Mouse (Mus musculus) cerebellum, adult 9-10 months (tissue): ENCODE results near the gene Rdh1.
A peak's percentile ranks its signal among the peaks of the same experiment; 100 is the strongest.
"Not testable (repeated sequence)": the region's sequence is repeated elsewhere in the genome, so short reads cannot be mapped to it uniquely, and the experiment has no call there.

Experiments
- DNase-seq: peaks from one replicate; pipeline ENCODE4 v3.0.0; 2022

The Rdh1 gene

GRCm38 (mm10) chr10:127750136-127750777 lies 9.3 kb upstream of the Rdh1 start:
- DNase-seq = no peak

GRCm38 (mm10) chr10:127751548-127751947 lies 8.0 kb upstream of the Rdh1 start, which contains the start of gene Gpr182:
Gpr182 (minus strand) TSS chr10:127751732.
- DNase-seq = no peak

GRCm38 (mm10) chr10:127754566-127755166 lies 4.9 kb upstream of the Rdh1 start:
- no peak for DNase-seq

GRCm38 (mm10) chr10:127755246-127755645 lies 4.3 kb upstream of the Rdh1 start:
- DNase-seq = no peak

- no peak for DNase-seq
Observed at GRCm38 (mm10) chr10:127755770-127756468, 3.6 kb upstream of the Rdh1 start.

GRCm38 (mm10) chr10:127762926-127763325 lies 3.4 kb downstream of the Rdh1 start:
- not testable (repeated sequence) for DNase-seq

- peak; percentile 55 for DNase-seq
Observed at GRCm38 (mm10) chr10:127763914-127764680, 4.6 kb downstream of the Rdh1 start.

- DNase-seq = no peak
Observed at GRCm38 (mm10) chr10:127766564-127766963, 7.0 kb downstream of the Rdh1 start.

- DNase-seq = no peak
Observed at GRCm38 (mm10) chr10:127776011-127776410, 16.5 kb downstream of the Rdh1 start, which contains the start of gene Rdh9. Rdh9 (plus strand) TSS chr10:127776386.

GRCm38 (mm10) chr10:127782321-127782720 lies 22.8 kb downstream of the Rdh1 start:
- DNase-seq = not testable (repeated sequence)

GRCm38 (mm10) chr10:127785411-127785810 lies 25.9 kb downstream of the Rdh1 start:
- not testable (repeated sequence) for DNase-seq

GRCm38 (mm10) chr10:127799295-127799694 lies 39.8 kb downstream of the Rdh1 start:
- DNase-seq = no peak

- no peak for DNase-seq
Observed at GRCm38 (mm10) chr10:127800891-127801290, 41.4 kb downstream of the Rdh1 start, which contains the start of gene Rdh16. Rdh16 (plus strand) TSS chr10:127801152.

- no peak for DNase-seq
Observed at GRCm38 (mm10) chr10:127801612-127802011, 42.1 kb downstream of the Rdh1 start.

- DNase-seq = no peak
Observed at GRCm38 (mm10) chr10:127802236-127802635, 42.7 kb downstream of the Rdh1 start.

GRCm38 (mm10) chr10:127804416-127804815 lies 44.9 kb downstream of the Rdh1 start:
- DNase-seq = no peak

GRCm38 (mm10) chr10:127815888-127816287 lies 56.4 kb downstream of the Rdh1 start:
- DNase-seq = no peak

- DNase-seq = not testable (repeated sequence)
Observed at GRCm38 (mm10) chr10:127817268-127817910, 57.9 kb downstream of the Rdh1 start.
